Mouse (Mus musculus): ENCODE measurements around the gene Ednra. TPM values are rescaled to one million over a fixed set of nuclear protein-coding genes. Genes with fewer than 3 reads are reported as not detected.
A peak's percentile ranks its signal among the peaks of the same experiment; 100 is the strongest.

The Ednra gene
- 2.4 and 3.8 TPM in 2 replicates for polyA plus RNA-seq (2015; fragmentation: Nextera tagmentation; extraction: Ambion mirVana)

- H3K27ac ChIP-seq = peak within 1 kb of the TSS; percentile 63
- WGBS (ENCODE audit: insufficient replicate concordance) = 4% methylated on average over 27 of the region's 27 CpGs
- DNase-seq (no peak), ATAC-seq (ENCODE audit: low read depth) (peak; percentile 62; the same call in 1 of the 2 replicates)
- no peaks in the 10 kb centered on the region for H3K27me3 ChIP-seq
- no peaks in the 10 kb centered on the region for H3K36me3 ChIP-seq
- peak within 1 kb of the TSS; percentile 59 for H3K9ac ChIP-seq
- H3K9me3 ChIP-seq (replicated peaks) = no peaks in the 10 kb centered on the region
- peaks cover 26% of the 10 kb centered on the region for H3K4me1 ChIP-seq (replicated peaks)
- H3K4me3 ChIP-seq (replicated peaks) = peak within 1 kb of the TSS; percentile 54
- H3K4me2 ChIP-seq = peak within 1 kb of the TSS; percentile 68
These were observed at the start of gene Ednra for GRCm38 (mm10) chr8:77724046-77724930. Gene Ednra, minus strand, starts transcription at chr8:77724464.

- Histone ChIP-seq H3K9ac (no peak overlapping the region), H3K4me2 (no peak overlapping the region), H3K27me3 (no peaks in the 10 kb centered on the region), H3K4me1 (replicated peaks) (no peaks in the 10 kb centered on the region), H3K4me3 (replicated peaks) (no peak overlapping the region), H3K9me3 (replicated peaks) (no peaks in the 10 kb centered on the region), H3K27ac (no peak overlapping the region), H3K36me3 (no peaks in the 10 kb centered on the region)
- no peak for DNase-seq
- WGBS (ENCODE audit: insufficient replicate concordance) = 75% methylated on average over 4 of the region's 4 CpGs
- ATAC-seq (ENCODE audit: low read depth) = no peak
These were observed 49.6 kb upstream of the Ednra start for GRCm38 (mm10) chr8:77773831-77774230.

GRCm38 (mm10) chr8:77773256-77773655, 49.0 kb upstream of the Ednra start:
- no peak overlapping the region for H3K9ac ChIP-seq
- no peaks in the 10 kb centered on the region for H3K27me3 ChIP-seq
- 53% methylated on average over 5 of the region's 5 CpGs for WGBS (ENCODE audit: insufficient replicate concordance)
- no peak overlapping the region for H3K4me2 ChIP-seq
- ATAC-seq (ENCODE audit: low read depth) (no peak), DNase-seq (no peak)
- no peak overlapping the region for H3K4me3 ChIP-seq (replicated peaks)
- no peaks in the 10 kb centered on the region for H3K9me3 ChIP-seq (replicated peaks)
- H3K27ac ChIP-seq = no peak overlapping the region
- no peaks in the 10 kb centered on the region for H3K36me3 ChIP-seq
- no peaks in the 10 kb centered on the region for H3K4me1 ChIP-seq (replicated peaks)

- no peak overlapping the region for H3K9ac ChIP-seq
- no peak overlapping the region for H3K27ac ChIP-seq
- H3K9me3 ChIP-seq (replicated peaks) = no peaks in the 10 kb centered on the region
- WGBS (ENCODE audit: insufficient replicate concordance) = 65% methylated on average over 5 of the region's 5 CpGs
- no peaks in the 10 kb centered on the region for H3K36me3 ChIP-seq
- no peak overlapping the region for H3K4me3 ChIP-seq (replicated peaks)
- DNase-seq = no peak
- no peaks in the 10 kb centered on the region for H3K4me1 ChIP-seq (replicated peaks)
- H3K4me2 ChIP-seq = no peak overlapping the region
- H3K27me3 ChIP-seq = no peaks in the 10 kb centered on the region
- ATAC-seq (ENCODE audit: low read depth) = no peak
These were observed 48.1 kb upstream of the Ednra start for GRCm38 (mm10) chr8:77772210-77772886.

GRCm38 (mm10) chr8:77770966-77771365, 46.7 kb upstream of the Ednra start:
- no peaks in the 10 kb centered on the region for H3K9me3 ChIP-seq (replicated peaks)
- H3K4me2 ChIP-seq = no peak overlapping the region
- no peak overlapping the region for H3K27ac ChIP-seq
- H3K36me3 ChIP-seq = no peaks in the 10 kb centered on the region
- H3K27me3 ChIP-seq = no peaks in the 10 kb centered on the region
- H3K9ac ChIP-seq = no peak overlapping the region
- no peaks in the 10 kb centered on the region for H3K4me1 ChIP-seq (replicated peaks)
- DNase-seq = no peak
- no peak for ATAC-seq (ENCODE audit: low read depth)
- WGBS (ENCODE audit: insufficient replicate concordance) = 73% methylated on average over 3 of the region's 3 CpGs
- no peak overlapping the region for H3K4me3 ChIP-seq (replicated peaks)

- DNase-seq (no peak), ATAC-seq (ENCODE audit: low read depth) (no peak)
- H3K9me3 ChIP-seq (replicated peaks) = no peaks in the 10 kb centered on the region
- H3K27me3 ChIP-seq = no peaks in the 10 kb centered on the region
- no peaks in the 10 kb centered on the region for H3K4me1 ChIP-seq (replicated peaks)
- no peaks in the 10 kb centered on the region for H3K36me3 ChIP-seq
- WGBS (ENCODE audit: insufficient replicate concordance) = 76% methylated on average over 5 of the region's 5 CpGs
- H3K27ac ChIP-seq = no peak overlapping the region
- no peak overlapping the region for H3K4me2 ChIP-seq
- no peak overlapping the region for H3K9ac ChIP-seq
- H3K4me3 ChIP-seq (replicated peaks) = no peak overlapping the region
These were observed 44.7 kb upstream of the Ednra start for GRCm38 (mm10) chr8:77768916-77769315.

- Histone ChIP-seq H3K4me1 (replicated peaks) (no peaks in the 10 kb centered on the region), H3K9me3 (replicated peaks) (no peaks in the 10 kb centered on the region), H3K27me3 (no peaks in the 10 kb centered on the region), H3K36me3 (no peaks in the 10 kb centered on the region), H3K4me3 (replicated peaks) (no peak overlapping the region), H3K4me2 (no peak overlapping the region), H3K9ac (no peak overlapping the region), H3K27ac (no peak overlapping the region)
- 53% methylated on average over 8 of the region's 8 CpGs for WGBS (ENCODE audit: insufficient replicate concordance)
- DNase-seq (no peak), ATAC-seq (ENCODE audit: low read depth) (0 out of 2 replicates have a peak, but pooled peaks have one; percentile 39)
These were observed 40.0 kb upstream of the Ednra start for GRCm38 (mm10) chr8:77764253-77764652.

GRCm38 (mm10) chr8:77762967-77763366, 38.7 kb upstream of the Ednra start:
- Histone ChIP-seq H3K27me3 (no peaks in the 10 kb centered on the region), H3K27ac (no peak overlapping the region), H3K9me3 (replicated peaks) (no peaks in the 10 kb centered on the region), H3K4me1 (replicated peaks) (no peaks in the 10 kb centered on the region), H3K9ac (no peak overlapping the region), H3K36me3 (no peaks in the 10 kb centered on the region), H3K4me3 (replicated peaks) (no peak overlapping the region), H3K4me2 (no peak overlapping the region)
- DNase-seq (no peak), ATAC-seq (ENCODE audit: low read depth) (no peak)
- WGBS (ENCODE audit: insufficient replicate concordance) = 56% methylated on average over 3 of the region's 3 CpGs

GRCm38 (mm10) chr8:77755441-77755840, 31.2 kb upstream of the Ednra start:
- 62% methylated on average over 4 of the region's 4 CpGs for WGBS (ENCODE audit: insufficient replicate concordance)
- ATAC-seq (ENCODE audit: low read depth) (no peak), DNase-seq (no peak)
- Histone ChIP-seq H3K9ac (no peak overlapping the region), H3K27me3 (no peaks in the 10 kb centered on the region), H3K4me1 (replicated peaks) (no peaks in the 10 kb centered on the region), H3K9me3 (replicated peaks) (no peaks in the 10 kb centered on the region), H3K27ac (no peak overlapping the region), H3K4me2 (no peak overlapping the region), H3K4me3 (replicated peaks) (no peak overlapping the region), H3K36me3 (no peaks in the 10 kb centered on the region)

- Histone ChIP-seq H3K9me3 (replicated peaks) (no peaks in the 10 kb centered on the region), H3K27me3 (no peaks in the 10 kb centered on the region), H3K9ac (no peak overlapping the region), H3K4me1 (replicated peaks) (no peaks in the 10 kb centered on the region), H3K36me3 (no peaks in the 10 kb centered on the region), H3K4me3 (replicated peaks) (no peak overlapping the region), H3K4me2 (no peak overlapping the region), H3K27ac (no peak overlapping the region)
- DNase-seq (no peak), ATAC-seq (ENCODE audit: low read depth) (no peak)
- 56% methylated on average over 5 of the region's 5 CpGs for WGBS (ENCODE audit: insufficient replicate concordance)
These were observed 29.5 kb upstream of the Ednra start for GRCm38 (mm10) chr8:77753796-77754195.

- H3K4me3 ChIP-seq (replicated peaks) = no peak overlapping the region
- no peaks in the 10 kb centered on the region for H3K36me3 ChIP-seq
- no peak for ATAC-seq (ENCODE audit: low read depth)
- no peak overlapping the region for H3K9ac ChIP-seq
- no peaks in the 10 kb centered on the region for H3K27me3 ChIP-seq
- no peak overlapping the region for H3K4me2 ChIP-seq
- 64% methylated on average over 3 of the region's 3 CpGs for WGBS (ENCODE audit: insufficient replicate concordance)
- DNase-seq = no peak
- H3K9me3 ChIP-seq (replicated peaks) = no peaks in the 10 kb centered on the region
- no peaks in the 10 kb centered on the region for H3K4me1 ChIP-seq (replicated peaks)
- no peak overlapping the region for H3K27ac ChIP-seq
These were observed 27.8 kb upstream of the Ednra start for GRCm38 (mm10) chr8:77752041-77752440.

All from liver, embryonic 13.5 days (tissue).